Comparison of ENCODE assay signal across 8 mouse cellular contexts in the genomic region with DNA sequence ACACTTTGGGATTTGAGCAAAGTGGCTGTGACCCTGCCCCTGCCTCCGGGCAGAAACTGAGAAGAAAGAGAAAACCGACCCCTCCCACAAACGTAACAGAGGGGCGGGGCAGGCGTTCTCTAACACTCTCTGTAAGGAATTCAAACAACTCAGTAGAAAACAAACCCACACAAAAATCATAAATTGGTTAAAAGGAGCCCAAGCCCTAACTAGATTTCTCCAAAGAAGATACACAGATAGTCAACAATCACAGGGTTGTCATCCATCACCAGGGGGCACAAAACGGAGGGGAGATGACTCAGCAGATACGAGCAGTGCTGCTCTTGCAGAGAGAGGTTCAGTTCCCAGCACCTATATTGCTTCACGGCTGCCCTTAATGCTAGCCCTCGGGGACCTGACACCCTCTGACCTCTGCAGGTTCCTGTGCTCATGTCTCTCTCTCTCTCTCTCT.
DNase-seq lines count a peak whose midpoint lies in the region; ATAC-seq lines count a peak whose summit lies in the region.

No protein-coding gene starts in this region.

- no peak overlapping the region for H3K27ac ChIP-seq in limb, embryonic 13.5 days
- no peak overlapping the region for H3K27ac ChIP-seq in midbrain, embryonic 15.5 days

- no peaks in the 10 kb centered on the region for H3K27me3 ChIP-seq in limb, embryonic 13.5 days
- H3K27me3 ChIP-seq in midbrain, embryonic 15.5 days (replicated peaks), result no peaks in the 10 kb centered on the region

- H3K4me2 ChIP-seq in limb, embryonic 13.5 days (replicated peaks), result peak overlapping the region; percentile 57
- peak overlapping the region; percentile 39 for H3K4me2 ChIP-seq in midbrain, embryonic 15.5 days

- intact Hi-C loops in left cerebral cortex, postnatal 25 days (cut with DNase I), result loop anchor here (2.0 to 5.0 kb wide), 3 partner anchors 52 to 213 kb away; a partner anchor contains a TSS

- ATAC-seq in granulocyte monocyte progenitor cell, adult 5-6 weeks (replicated peaks; ENCODE audit: poor library complexity, severe bottlenecking), result peak; percentile 74
- no peak for ATAC-seq in limb, embryonic 13.5 days (ENCODE audit: low FRiP score, low read depth)
- ATAC-seq in midbrain, embryonic 15.5 days (replicated peaks), result no peak

- H3K36me3 ChIP-seq in limb, embryonic 13.5 days, result no peaks in the 10 kb centered on the region
- H3K36me3 ChIP-seq in midbrain, embryonic 15.5 days (replicated peaks), result no peaks in the 10 kb centered on the region

- peak overlapping the region; percentile 34 for H3K4me3 ChIP-seq in limb, embryonic 13.5 days
- H3K4me3 ChIP-seq in midbrain, embryonic 15.5 days, result peak overlapping the region; percentile 19

- H3K4me1 ChIP-seq in limb, embryonic 13.5 days, result peaks cover 15% of the 10 kb centered on the region
- peaks cover 3% of the 10 kb centered on the region; the same call in 1 of the 2 replicates for H3K4me1 ChIP-seq in midbrain, embryonic 15.5 days

- no peaks in the 10 kb centered on the region for H3K9me3 ChIP-seq in limb, embryonic 13.5 days
- H3K9me3 ChIP-seq in midbrain, embryonic 15.5 days, result no peaks in the 10 kb centered on the region

- WGBS in limb, embryonic 13.5 days, result 3% methylated on average over 9 of the region's 9 CpGs
- 5% methylated on average over 9 of the region's 9 CpGs for WGBS in midbrain, embryonic 15.5 days

- peak; percentile 20 for DNase-seq in urinary bladder, postnatal 14 days (ENCODE audit: low spot score)
- DNase-seq in urinary bladder, postnatal 10 days (ENCODE audit: low spot score), result no peak
- no peak for DNase-seq in left cerebral cortex, postnatal 25 days (ENCODE audit: low spot score in 2 of 2)
- no peak for DNase-seq in cerebellum, adult 9-10 months
- no peak for DNase-seq in gastrocnemius, postnatal 25 days

- no peak overlapping the region for H3K9ac ChIP-seq in limb, embryonic 13.5 days
- H3K9ac ChIP-seq in midbrain, embryonic 15.5 days, result no peak overlapping the region
